Mouse (Mus musculus) brown adipose tissue, adult 24 weeks (tissue): ENCODE data around the gene Atxn7. TPM values are rescaled to one million over a fixed set of nuclear protein-coding genes. Genes with fewer than 3 reads are reported as not detected.

ENCODE experiments used
- H3K27ac ChIP-seq: fragments of 200-500 bp; replicated peaks from 2 replicates; pipeline ENCODE4 v1.5.1; 2012; ENCODE audit warnings: low read depth, mild to moderate bottlenecking, low read length
- H3K4me1 ChIP-seq: fragments of 200-500 bp; 2 replicates; pipeline ENCODE4 v1.6.1; 2012; ENCODE audit warnings: low read length, mixed read lengths; ENCODE audit not compliant: control insufficient read depth, insufficient read depth, insufficient read length
- H3K4me3 ChIP-seq: fragments of 200-500 bp; 2 replicates; pipeline ENCODE4 v1.5.1; 2012; ENCODE audit warnings: low read depth, mild to moderate bottlenecking, low read length, moderate library complexity; ENCODE audit not compliant: insufficient read depth
- polyA plus RNA-seq: library from polyadenylated mRNA; stranded (reverse); fragments of >200 nt; gene quantifications from 2 replicates; pipeline ENCODE4 v1.2.4, GENCODE M21; 2012; ENCODE audit not compliant: missing spikeins, insufficient read depth, insufficient read length

Atxn7 gene
- polyA plus RNA-seq, 1 experiment, result 10.3 TPM

GRCm38 (mm10) chr14:14066241-14066640 is 105.0 kb downstream of the Atxn7 start:
- Histone ChIP-seq H3K4me1 (peaks cover 10% of the 10 kb centered on the region), H3K27ac (no peak overlapping the region)

GRCm38 (mm10) chr14:14067648-14068472 is 106.6 kb downstream of the Atxn7 start:
- Histone ChIP-seq H3K4me1 (peaks cover 10% of the 10 kb centered on the region), H3K27ac (peak overlapping the region; percentile 48; the same call in 1 of the 2 replicates)

More at GRCm38 (mm10) chr14:14066241-14066640, 105.0 kb downstream of the Atxn7 start:
- no peak overlapping the region for H3K4me3 ChIP-seq

GRCm38 (mm10) chr14:14068553-14068952 is 107.3 kb downstream of the Atxn7 start:
- peaks cover 10% of the 10 kb centered on the region for H3K4me1 ChIP-seq

More at GRCm38 (mm10) chr14:14067648-14068472, 106.6 kb downstream of the Atxn7 start:
- H3K4me3 ChIP-seq, result peak overlapping the region; percentile 35

GRCm38 (mm10) chr14:14070541-14071315 is 109.5 kb downstream of the Atxn7 start:
- no peak overlapping the region for H3K4me3 ChIP-seq
- no peak overlapping the region for H3K27ac ChIP-seq

More at GRCm38 (mm10) chr14:14068553-14068952, 107.3 kb downstream of the Atxn7 start:
- H3K27ac ChIP-seq, result peak overlapping the region; percentile 48; the same call in 1 of the 2 replicates
- H3K4me3 ChIP-seq, result no peak overlapping the region

GRCm38 (mm10) chr14:14071456-14071855 is 110.2 kb downstream of the Atxn7 start:
- Histone ChIP-seq H3K27ac (no peak overlapping the region), H3K4me3 (no peak overlapping the region), H3K4me1 (no peaks in the 10 kb centered on the region; the same call in 1 of the 2 replicates)

More at GRCm38 (mm10) chr14:14070541-14071315, 109.5 kb downstream of the Atxn7 start:
- peaks cover 3% of the 10 kb centered on the region for H3K4me1 ChIP-seq

- Histone ChIP-seq H3K4me1 (no peaks in the 10 kb centered on the region), H3K4me3 (no peak overlapping the region), H3K27ac (no peak overlapping the region)
Observed at GRCm38 (mm10) chr14:14080604-14081194, 119.5 kb downstream of the Atxn7 start.

- Histone ChIP-seq H3K27ac (no peak overlapping the region), H3K4me3 (no peak overlapping the region), H3K4me1 (no peaks in the 10 kb centered on the region)
Observed at GRCm38 (mm10) chr14:14083811-14084210, 122.6 kb downstream of the Atxn7 start.

- no peak overlapping the region for H3K4me3 ChIP-seq
- H3K27ac ChIP-seq, result no peak overlapping the region; the same call in 1 of the 2 replicates
Observed at GRCm38 (mm10) chr14:14086711-14087263, 125.5 kb downstream of the Atxn7 start.

GRCm38 (mm10) chr14:14087348-14087747 is 126.1 kb downstream of the Atxn7 start:
- Histone ChIP-seq H3K4me3 (no peak overlapping the region), H3K4me1 (no peaks in the 10 kb centered on the region), H3K27ac (no peak overlapping the region)

More at GRCm38 (mm10) chr14:14086711-14087263, 125.5 kb downstream of the Atxn7 start:
- no peaks in the 10 kb centered on the region for H3K4me1 ChIP-seq

- Histone ChIP-seq H3K4me1 (no peaks in the 10 kb centered on the region), H3K4me3 (no peak overlapping the region), H3K27ac (no peak overlapping the region)
Observed at GRCm38 (mm10) chr14:14088016-14088791, 127.0 kb downstream of the Atxn7 start.

GRCm38 (mm10) chr14:14090571-14090970 is 129.3 kb downstream of the Atxn7 start:
- H3K27ac ChIP-seq, result no peak overlapping the region
- H3K4me1 ChIP-seq, result no peaks in the 10 kb centered on the region
- H3K4me3 ChIP-seq, result no peak overlapping the region

- Histone ChIP-seq H3K4me3 (no peak overlapping the region), H3K27ac (no peak overlapping the region), H3K4me1 (no peaks in the 10 kb centered on the region)
Observed at GRCm38 (mm10) chr14:14098330-14098980, 137.2 kb downstream of the Atxn7 start.

- H3K27ac ChIP-seq, result no peak overlapping the region
Observed at GRCm38 (mm10) chr14:14100773-14101280, 139.6 kb downstream of the Atxn7 start.

More at GRCm38 (mm10) chr14:14100773-14101280, 139.6 kb downstream of the Atxn7 start:
- Histone ChIP-seq H3K4me3 (no peak overlapping the region), H3K4me1 (no peaks in the 10 kb centered on the region)
